Mouse (Mus musculus): ENCODE measurements around the gene Rad23a. TPM values are rescaled to one million over a fixed set of nuclear protein-coding genes. Genes with fewer than 3 reads are reported as not detected.

Rad23a gene
- 10 to 100 TPM; 57.0 to 60.1 TPM for total RNA-seq (2021)

- DNase-seq (ENCODE audit: extremely low spot score in 1 of 2, low spot score in 2 of 2): peak; percentile 92 to 95
- intact Hi-C loops (cut with DNase I): no loop called here
Measured at GRCm38 (mm10) chr8:84840248-84840999, at the start of gene Rad23a. TSS of gene Rad23a (minus strand) at chr8:84840665.

GRCm38 (mm10) chr8:84889141-84889540 lies 48.7 kb upstream of the Rad23a start:
- DNase-seq (ENCODE audit: extremely low spot score in 1 of 2, low spot score in 2 of 2): no peak
- intact Hi-C loops (cut with DNase I): no loop called here

GRCm38 (mm10) chr8:84888280-84888679 lies 47.8 kb upstream of the Rad23a start:
- intact Hi-C loops (cut with DNase I): no loop called here
- DNase-seq (ENCODE audit: extremely low spot score in 1 of 2, low spot score in 2 of 2): no peak

- intact Hi-C loops (cut with DNase I): no loop called here
- DNase-seq (ENCODE audit: extremely low spot score in 1 of 2, low spot score in 2 of 2): no peak
Measured at GRCm38 (mm10) chr8:84884728-84885127, 44.3 kb upstream of the Rad23a start.

- intact Hi-C loops (cut with DNase I): no loop called here
- no peak for DNase-seq (ENCODE audit: extremely low spot score in 1 of 2, low spot score in 2 of 2)
Measured at GRCm38 (mm10) chr8:84878915-84879314, 38.5 kb upstream of the Rad23a start.

GRCm38 (mm10) chr8:84877297-84878035 lies 37.0 kb upstream of the Rad23a start:
- DNase-seq (ENCODE audit: extremely low spot score in 1 of 2, low spot score in 2 of 2): peak in 1 of 2 experiments; percentile 35
- intact Hi-C loops (cut with DNase I): no loop called here

GRCm38 (mm10) chr8:84874339-84874738 lies 33.9 kb upstream of the Rad23a start:
- DNase-seq (ENCODE audit: extremely low spot score in 1 of 2, low spot score in 2 of 2): no peak
- intact Hi-C loops (cut with DNase I): no loop called here

GRCm38 (mm10) chr8:84873016-84873415 lies 32.6 kb upstream of the Rad23a start:
- DNase-seq (ENCODE audit: extremely low spot score in 1 of 2, low spot score in 2 of 2): no peak
- intact Hi-C loops (cut with DNase I): no loop called here

- peak in 1 of 2 experiments; percentile 51 for DNase-seq (ENCODE audit: extremely low spot score in 1 of 2, low spot score in 2 of 2)
- intact Hi-C loops (cut with DNase I): no loop called here
Measured at GRCm38 (mm10) chr8:84872309-84872965, 32.0 kb upstream of the Rad23a start.

GRCm38 (mm10) chr8:84871376-84872308 lies 31.2 kb upstream of the Rad23a start, which contains the start of gene Syce2:
TSS of gene Syce2 (plus strand) at chr8:84872111.
- DNase-seq (ENCODE audit: extremely low spot score in 1 of 2, low spot score in 2 of 2): peak; percentile 42 to 90
- intact Hi-C loops (cut with DNase I): no loop called here

GRCm38 (mm10) chr8:84856864-84857441 lies 16.5 kb upstream of the Rad23a start, which contains the start of gene Farsa:
TSS of gene Farsa (plus strand) at chr8:84856989.
- intact Hi-C loops (cut with DNase I): no loop called here
- peak; percentile 93 to 94 for DNase-seq (ENCODE audit: extremely low spot score in 1 of 2, low spot score in 2 of 2)

GRCm38 (mm10) chr8:84856434-84856833 lies 16.0 kb upstream of the Rad23a start:
- no peak for DNase-seq (ENCODE audit: extremely low spot score in 1 of 2, low spot score in 2 of 2)

GRCm38 (mm10) chr8:84847684-84848435 lies 7.4 kb upstream of the Rad23a start:
- no peak for DNase-seq (ENCODE audit: extremely low spot score in 1 of 2, low spot score in 2 of 2)
- intact Hi-C loops (cut with DNase I): loop anchor here (5.0 kb wide), 1 partner anchor 54 kb away; the partner anchor contains the start of gene Klf1

More at GRCm38 (mm10) chr8:84856434-84856833, 16.0 kb upstream of the Rad23a start:
- intact Hi-C loops (cut with DNase I): no loop called here

GRCm38 (mm10) chr8:84846722-84847572 lies 6.5 kb upstream of the Rad23a start, which contains the start of gene Calr:
TSS of gene Calr (minus strand) at chr8:84846934.
- DNase-seq (ENCODE audit: extremely low spot score in 1 of 2, low spot score in 2 of 2): peak; percentile 99 to 100
- intact Hi-C loops (cut with DNase I): loop anchor here (5.0 kb wide), 1 partner anchor 55 kb away; the partner anchor contains the start of gene Klf1

GRCm38 (mm10) chr8:84846094-84846721 lies 5.7 kb upstream of the Rad23a start:
- no peak for DNase-seq (ENCODE audit: extremely low spot score in 1 of 2, low spot score in 2 of 2)
- intact Hi-C loops (cut with DNase I): loop anchor here (5.0 kb wide), 1 partner anchor 56 kb away; the partner anchor contains the start of gene Klf1

Measured in left cerebral cortex, postnatal 10 days (tissue).